Mouse (Mus musculus) lung, adult 18-20 months (tissue): Measurements from ENCODE around the gene Meis2.

Source experiments
- DNase-seq, 2 experiments: peaks; one replicate each; pipeline ENCODE4 v3.0.0; 2022; ENCODE audit warnings: mixed read lengths in 2 of 2

Gene Meis2

DNA sequence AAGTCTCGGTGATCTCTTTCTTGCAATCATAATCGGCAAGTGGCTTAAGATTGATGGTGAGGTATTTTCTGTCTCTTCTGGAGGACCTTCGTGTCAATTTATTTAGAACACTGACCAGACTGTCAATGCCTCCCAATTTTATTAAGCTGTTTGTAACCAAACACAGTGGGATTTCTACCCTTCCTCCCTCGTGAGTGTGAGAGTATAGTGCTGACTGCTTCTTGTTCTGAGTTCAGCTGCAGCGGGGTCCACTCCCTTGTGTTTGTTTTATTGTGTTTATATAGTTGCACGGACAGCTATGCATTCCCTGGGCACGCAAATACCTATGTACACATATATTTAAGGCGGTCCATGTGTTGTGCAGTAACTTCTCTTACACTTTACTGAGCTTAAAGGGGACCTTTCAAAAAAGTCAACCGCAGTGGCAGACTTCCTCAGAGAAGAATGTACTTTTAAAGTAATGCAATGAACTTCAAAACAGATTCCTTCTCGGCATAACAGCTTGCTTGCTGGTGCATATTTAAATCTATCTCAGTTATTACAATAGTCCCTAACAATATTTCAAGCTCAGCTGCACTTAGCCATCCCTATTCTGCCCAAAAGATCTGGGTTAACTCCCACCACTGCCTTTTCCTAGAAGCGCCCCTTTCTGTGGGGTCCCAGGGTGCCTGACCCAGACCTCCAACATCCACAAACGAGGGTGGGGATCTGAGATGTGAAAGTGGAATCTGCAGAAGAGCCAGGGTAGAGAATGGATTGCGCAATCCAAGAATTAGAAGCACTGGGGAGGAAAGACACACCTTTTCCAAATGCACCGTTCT, 211.4 kb downstream of the Meis2 start:
- no peak for DNase-seq

DNA sequence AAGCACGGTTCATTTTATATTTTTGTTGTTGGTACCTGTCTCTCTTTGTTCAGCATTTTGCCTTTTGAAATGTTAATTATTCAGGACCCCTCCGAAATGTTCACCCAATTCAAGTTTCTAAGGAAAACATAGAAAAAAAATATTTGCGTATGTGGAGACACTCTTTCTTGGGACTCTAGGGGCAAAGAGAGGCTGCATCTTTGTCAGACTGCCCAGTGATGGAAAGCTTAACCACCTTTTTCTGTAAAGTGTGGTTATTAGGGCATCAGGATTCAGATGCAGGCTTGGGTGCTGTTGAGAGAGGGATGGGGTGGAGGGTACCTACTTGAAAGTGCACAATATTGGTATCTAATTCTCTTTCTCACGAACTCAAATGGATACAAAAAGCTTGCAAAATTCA, 212.4 kb downstream of the Meis2 start:
- DNase-seq, result no peak

DNA sequence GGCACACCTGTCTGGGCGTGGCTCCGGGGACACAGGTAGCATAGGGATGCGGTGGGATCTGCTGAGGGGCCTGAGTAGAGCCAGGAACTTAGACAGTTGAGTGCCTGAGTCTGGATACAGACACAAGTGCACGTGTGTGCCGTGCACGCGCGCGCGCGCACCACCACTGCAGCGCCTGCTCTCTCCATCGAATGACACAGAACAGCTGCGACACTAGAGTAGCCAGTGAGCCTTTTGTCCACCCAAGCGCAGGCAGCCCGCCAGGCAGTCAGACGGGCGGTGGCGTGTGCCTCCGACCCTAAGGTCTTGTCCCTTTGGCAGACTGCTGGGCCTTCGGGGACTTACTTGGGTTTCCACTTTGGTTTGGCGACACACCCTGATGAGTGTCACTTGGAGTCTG, 213.0 kb downstream of the Meis2 start:
- no peak for DNase-seq

DNA sequence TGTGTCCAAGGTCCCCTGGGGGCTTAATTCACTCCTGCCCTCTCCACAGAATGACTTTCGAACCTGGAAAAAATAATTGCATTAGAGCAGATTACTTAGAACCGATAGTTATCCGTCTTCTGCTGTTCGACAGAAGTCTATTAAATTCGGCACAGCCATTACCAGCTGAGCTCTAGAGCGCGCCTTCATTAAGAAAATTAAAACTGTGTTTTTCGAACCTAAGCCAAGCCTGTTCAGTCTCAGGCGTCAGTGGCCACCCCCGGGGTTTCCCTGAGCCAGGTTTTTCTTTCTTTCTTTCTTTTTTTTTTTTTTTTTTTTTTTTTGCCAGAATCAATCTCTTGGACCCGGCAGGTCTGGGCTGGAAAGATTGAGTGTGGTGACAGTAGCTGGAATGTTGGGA, 213.5 kb downstream of the Meis2 start:
- no peak for DNase-seq

DNA sequence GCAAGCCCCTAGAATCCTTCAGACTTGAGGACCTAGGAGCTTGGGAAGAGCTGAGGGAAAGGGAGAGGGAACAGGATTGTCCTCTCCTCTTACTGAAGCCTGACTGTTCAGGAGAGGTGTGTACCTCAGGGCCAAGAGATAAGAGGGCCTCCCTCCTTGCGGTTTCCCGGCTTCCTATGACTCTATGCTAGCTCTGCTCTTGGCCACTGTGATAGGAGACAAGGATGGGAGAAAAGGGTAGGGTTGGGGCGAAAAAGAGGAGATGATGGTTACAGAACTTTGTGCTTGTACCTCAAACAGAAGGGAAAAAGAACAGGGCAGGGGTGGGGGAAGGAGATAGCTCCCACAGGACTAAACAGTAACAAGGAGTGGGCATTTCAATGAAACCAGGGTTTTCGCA, 214.7 kb downstream of the Meis2 start:
- DNase-seq, result no peak

DNA sequence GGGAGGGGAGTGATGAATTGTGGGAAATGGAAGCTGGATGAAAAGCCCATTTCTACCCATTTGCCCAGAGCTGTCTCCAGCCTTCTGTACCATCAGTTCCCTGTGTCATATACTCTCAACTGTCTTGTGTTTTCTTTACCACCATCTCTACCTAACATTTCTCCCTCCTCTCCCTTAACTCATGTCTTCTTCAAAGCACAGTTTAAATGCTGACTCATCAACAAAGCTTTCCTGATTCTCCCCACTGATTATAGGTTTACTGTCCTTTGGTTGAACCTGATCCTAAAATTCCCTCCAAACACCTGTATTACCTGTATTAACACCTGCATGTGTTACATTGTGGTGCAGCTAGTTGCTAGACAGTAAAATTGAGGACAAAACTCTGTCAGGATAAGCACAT, 222.8 kb downstream of the Meis2 start:
- no peak for DNase-seq

DNA sequence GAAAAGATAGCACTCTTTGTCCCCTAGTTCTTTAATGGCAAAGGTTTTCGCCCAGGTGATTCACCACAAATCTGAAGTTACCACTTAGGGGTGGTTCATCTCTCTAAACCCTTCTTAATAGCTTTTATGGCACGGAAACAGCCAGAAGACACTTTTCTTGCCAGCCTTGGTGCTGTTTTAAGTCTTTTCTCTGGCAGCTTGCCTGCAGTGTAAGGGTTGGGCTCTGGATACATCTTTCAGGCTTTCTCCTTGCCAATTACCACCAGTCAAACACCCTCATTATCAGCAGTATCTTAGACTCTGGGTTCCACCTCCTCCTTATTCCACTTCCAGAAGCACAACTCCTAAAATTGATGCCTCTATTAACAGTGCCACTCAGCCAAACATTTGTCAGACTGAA, 229.6 kb downstream of the Meis2 start:
- no peak for DNase-seq

DNA sequence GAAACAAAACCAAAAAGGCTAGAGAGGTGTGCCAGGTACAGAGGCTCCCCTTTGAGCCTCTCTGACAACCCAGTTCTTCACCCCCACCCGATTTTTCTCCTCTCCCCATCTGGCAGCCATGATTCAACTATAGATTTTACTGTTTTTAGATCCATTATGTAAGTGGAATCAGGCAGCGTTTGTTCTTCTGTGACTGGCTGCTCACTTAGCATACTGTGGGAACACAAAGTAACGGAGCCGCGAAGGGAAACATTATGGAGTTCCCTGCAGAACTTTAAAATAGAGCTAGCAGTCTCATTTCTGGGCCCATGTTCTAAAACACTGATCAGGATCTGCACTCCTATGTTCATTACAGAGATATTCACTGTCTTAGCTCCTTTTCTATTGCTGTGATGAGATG, 243.3 kb downstream of the Meis2 start:
- DNase-seq, result no peak

DNA sequence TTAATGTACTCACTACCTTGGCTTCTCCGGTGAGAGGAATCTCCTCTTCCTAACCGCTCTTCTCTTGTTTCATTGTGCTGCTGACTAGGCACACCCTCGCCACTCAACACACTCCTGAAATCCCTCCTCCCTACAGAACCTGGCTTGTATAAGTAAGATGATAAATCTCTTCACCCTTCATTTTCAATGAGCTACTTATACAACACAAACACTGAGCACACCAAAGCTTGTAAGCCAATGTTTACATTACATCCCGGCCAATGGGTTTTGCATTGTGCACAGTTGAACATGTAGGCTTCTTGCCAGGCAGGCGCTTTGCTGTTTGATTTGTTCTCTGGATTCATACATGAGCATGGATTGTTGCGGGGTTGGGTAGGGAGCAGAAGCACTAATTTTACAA, 247.7 kb downstream of the Meis2 start:
- DNase-seq, result peak in 1 of 2 experiments; percentile 14

DNA sequence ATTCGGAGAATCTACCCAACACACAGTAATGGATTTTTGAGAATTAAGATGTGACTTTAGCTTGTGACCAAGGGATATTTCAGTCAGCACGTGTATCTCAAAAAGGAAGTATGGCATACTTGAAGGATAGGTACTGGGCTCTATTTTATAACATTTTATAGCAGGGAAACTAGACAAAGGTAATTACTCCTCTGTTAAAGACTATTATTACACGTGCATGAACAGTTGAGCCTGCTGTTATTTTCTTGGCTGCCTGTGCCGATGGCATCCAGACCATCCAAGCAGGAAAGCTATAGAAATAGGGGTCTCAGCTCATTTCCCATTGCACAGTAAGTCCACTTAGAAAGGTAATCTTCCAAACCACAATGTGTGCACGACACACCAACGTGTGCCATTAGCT, 251.9 kb downstream of the Meis2 start:
- DNase-seq, result no peak

DNA sequence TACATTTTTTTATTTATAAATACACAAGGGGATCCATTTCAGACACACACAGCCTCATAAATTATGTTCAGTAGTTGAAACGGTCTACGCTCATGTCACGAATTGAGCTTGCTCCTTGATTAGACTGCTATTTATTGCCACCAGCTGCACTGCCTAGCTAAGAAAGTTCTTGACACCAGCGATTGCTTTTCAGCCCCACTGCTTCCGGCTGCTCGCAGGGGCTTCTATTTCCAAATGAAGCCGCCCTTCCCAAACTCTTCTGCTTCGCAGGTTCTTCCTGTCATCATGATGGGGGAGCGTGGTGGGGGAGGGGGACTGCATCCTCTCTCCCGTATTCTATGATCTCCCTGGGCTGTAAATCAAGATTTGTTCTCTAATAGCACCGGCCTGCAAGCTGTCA, 252.3 kb downstream of the Meis2 start:
- no peak for DNase-seq
